Mouse (Mus musculus) testis, adult 2 months (tissue): ENCODE data around the gene Abca1.

Experiments
- CTCF ChIP-seq: fragments of 200-500 bp; IDR thresholded peaks from 2 replicates; pipeline ENCODE4 v1.5.1; 2012; ENCODE audit warnings: low read depth, mild to moderate bottlenecking, inconsistent platforms, low read length, moderate library complexity; ENCODE audit not compliant: control insufficient read depth, insufficient read depth, insufficient replicate concordance
- POLR2A ChIP-seq: fragments of 200-500 bp; IDR thresholded peaks from 2 replicates; pipeline ENCODE4 v1.6.1; 2012; ENCODE audit warnings: low read depth, mild to moderate bottlenecking, inconsistent platforms, low read length, moderate library complexity; ENCODE audit not compliant: control insufficient read depth

DNA sequence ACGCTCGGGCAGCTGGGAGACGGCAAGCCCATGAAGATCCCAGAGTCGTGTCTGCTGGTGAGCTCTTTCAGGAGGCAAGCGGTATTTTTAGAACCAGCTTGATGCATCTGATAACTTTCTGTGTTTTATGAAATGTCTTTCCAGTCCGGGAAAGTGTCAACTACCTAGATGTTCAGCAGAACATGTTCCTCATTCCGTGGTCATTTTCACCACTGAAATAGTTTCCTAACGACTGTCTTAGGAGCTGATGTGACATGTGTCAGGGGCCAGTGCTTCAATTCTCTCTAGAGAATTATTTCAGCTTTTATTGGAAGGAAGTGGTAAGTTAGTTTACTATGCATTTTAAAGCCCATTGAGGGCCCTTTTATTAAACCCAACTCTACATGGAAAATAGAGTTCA lies 159.5 kb downstream of the Abca1 start:
- no peak for TF ChIP-seq CTCF
- no peak for TF ChIP-seq POLR2A
